Mouse (Mus musculus) MEL (cell line): ENCODE measurements at regions not wholly inside any gene's neighbourhood (a gene's known extent, or its start where the extent isn't known, plus 50 kb on each side); places are given as distances from the start of the nearest gene placed in this dataset.

Experiments used
- CTCF ChIP-seq, 3 experiments: IDR thresholded peaks in 2 of 3; conservative IDR thresholded peaks in 1 of 3; 2 replicates each; pipeline ENCODE4 v1.5.1; 2011 to 2012; ENCODE audit warnings: low read length in 3 of 3, low read depth in 2 of 3, mild to moderate bottlenecking in 2 of 3, improper control_type of control experiment in 1 of 3, inconsistent platforms in 1 of 3, mixed read lengths in 1 of 3, moderate library complexity in 1 of 3; ENCODE audit not compliant: control insufficient read depth in 1 of 3, insufficient read depth in 1 of 3, poor library complexity in 1 of 3, severe bottlenecking in 1 of 3
- E2F4 ChIP-seq: IDR thresholded peaks from 2 replicates; pipeline ENCODE4 v1.6.1; 2011; ENCODE audit warnings: low read depth, low read length, improper control_type of control experiment, borderline replicate concordance
- ELF1 ChIP-seq: IDR thresholded peaks from 2 replicates; pipeline ENCODE4 v1.6.1; 2014; ENCODE audit warnings: low read depth, mild to moderate bottlenecking, inconsistent platforms, low read length, improper control_type of control experiment, moderate library complexity
- EP300 ChIP-seq, 2 experiments: IDR thresholded peaks; 2 replicates each; pipeline ENCODE4 v1.6.1; 2011; ENCODE audit warnings: improper control_type of control experiment in 2 of 2, low read length in 2 of 2, low read depth in 1 of 2, mild to moderate bottlenecking in 1 of 2
- GATA1 ChIP-seq: IDR thresholded peaks from 2 replicates; pipeline ENCODE4 v1.6.1; 2011; ENCODE audit warnings: low read depth, low read length, improper control_type of control experiment
- MXI1 ChIP-seq: IDR thresholded peaks from 2 replicates; pipeline ENCODE4 v1.6.1; 2011; ENCODE audit warnings: mild to moderate bottlenecking, low read depth, low read length, improper control_type of control experiment
- MYC ChIP-seq: IDR thresholded peaks from 2 replicates; pipeline ENCODE4 v1.6.1; 2011; ENCODE audit warnings: low read depth, mild to moderate bottlenecking, low read length, improper control_type of control experiment, moderate library complexity
- POLR2A ChIP-seq, 2 experiments: IDR thresholded peaks; 2 replicates each; pipeline ENCODE4 v1.6.1; 2011 to 2012; ENCODE audit warnings: low read length in 2 of 2, mild to moderate bottlenecking in 2 of 2, control low read depth in 1 of 2, improper control_type of control experiment in 1 of 2, low read depth in 1 of 2, moderate library complexity in 1 of 2; ENCODE audit not compliant: control insufficient read depth in 1 of 2, insufficient read depth in 1 of 2, poor library complexity in 1 of 2
- POLR2AphosphoS5 ChIP-seq: IDR thresholded peaks from 2 replicates; pipeline ENCODE4 v1.6.1; 2012; ENCODE audit warnings: low read depth, borderline replicate concordance, mild to moderate bottlenecking, inconsistent platforms, low read length, moderate library complexity, mixed read lengths
- SMC3 ChIP-seq: IDR thresholded peaks from 2 replicates; pipeline ENCODE4 v1.6.1; 2011; ENCODE audit warnings: low read depth, low read length, improper control_type of control experiment
- TCF12 ChIP-seq: IDR thresholded peaks from 2 replicates; pipeline ENCODE4 v1.6.1; 2014; ENCODE audit warnings: low read depth, mild to moderate bottlenecking, inconsistent platforms, low read length, improper control_type of control experiment, moderate library complexity
- USF2 ChIP-seq, 2 experiments: IDR thresholded peaks; 2 replicates each; pipeline ENCODE4 v1.6.1; 2011 to 2012; ENCODE audit warnings: improper control_type of control experiment in 2 of 2, low read length in 2 of 2, borderline replicate concordance in 1 of 2, inconsistent platforms in 1 of 2, low read depth in 1 of 2, mild to moderate bottlenecking in 1 of 2; ENCODE audit not compliant: insufficient read depth in 1 of 2
- ZMIZ1 ChIP-seq: IDR thresholded peaks from 2 replicates; pipeline ENCODE4 v1.6.1; 2012; ENCODE audit warnings: low read depth, mild to moderate bottlenecking, inconsistent platforms, low read length, improper control_type of control experiment, moderate library complexity
- ZNF384 ChIP-seq: IDR thresholded peaks from 2 replicates; pipeline ENCODE4 v1.6.1; 2012; ENCODE audit warnings: low read depth, mild to moderate bottlenecking, inconsistent platforms, low read length, improper control_type of control experiment

GRCm38 (mm10) chr9:41328056-41328455, 166.6 kb upstream of the Ubash3b start:
- TF ChIP-seq ELF1 (no peak), TCF12 (no peak), ZNF384 (no peak), E2F4 (no peak), POLR2AphosphoS5 (no peak), GATA1 (no peak), CTCF (IDR thresholded peaks at IDR 0.05 in 2 of 3, conservative IDR thresholded peaks at IDR 0.05 in 1 of 3; ENCODE audit: control insufficient read depth in 1 of 3, insufficient read depth in 1 of 3, low read depth in 2 of 3, low read length in 3 of 3, poor library complexity in 1 of 3, severe bottlenecking in 1 of 3) (no peak), ZMIZ1 (no peak), POLR2A (IDR thresholded peaks at IDR 0.05; ENCODE audit: control insufficient read depth in 1 of 2, insufficient read depth in 1 of 2, low read depth in 1 of 2, low read length in 2 of 2, poor library complexity in 1 of 2) (no peak), USF2 (IDR thresholded peaks at IDR 0.05; ENCODE audit: borderline replicate concordance in 1 of 2, insufficient read depth in 1 of 2, low read depth in 1 of 2, low read length in 2 of 2) (no peak), SMC3 (no peak), MYC (no peak), EP300 (IDR thresholded peaks at IDR 0.05; ENCODE audit: low read depth in 1 of 2, low read length in 2 of 2) (no peak), MXI1 (no peak)
